Mouse (Mus musculus): Measurements from ENCODE around the gene Serpinb9d.
"Not testable (repeated sequence)": the region's sequence is repeated elsewhere in the genome, so short reads cannot be mapped to it uniquely, and the experiment has no call there.

The Serpinb9d gene

GRCm38 (mm10) chr13:33192659-33193058, at the start of gene Serpinb9d:
Serpinb9d (plus strand) TSS chr13:33192959.
- no peak for DNase-seq (ENCODE audit: low spot score)

DNA sequence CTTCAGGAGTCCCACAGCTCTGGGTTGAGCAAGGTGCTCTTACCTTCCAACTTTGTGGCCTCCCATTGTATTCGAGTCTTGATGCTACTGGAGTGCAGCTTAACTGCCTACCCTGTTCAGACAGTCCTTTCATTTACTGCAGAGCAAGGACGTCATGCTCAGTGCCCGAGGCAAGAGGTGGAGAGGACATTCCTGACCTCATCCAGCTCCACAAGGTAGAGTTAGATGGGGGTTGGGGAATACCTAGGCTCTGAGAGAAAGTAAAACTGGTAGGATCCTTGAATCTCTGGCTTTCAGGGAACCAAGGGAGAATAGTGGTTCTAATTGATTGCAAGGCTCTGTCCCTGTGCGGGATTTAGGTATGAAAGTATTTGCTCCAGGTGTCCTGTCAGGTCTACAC, 33.1 kb upstream of the Serpinb9d start, which contains the start of gene Serpinb9c:
Gene Serpinb9c, minus strand, starts transcription at position 101 of the 400 bp plus-strand sequence.
- no peak for DNase-seq (ENCODE audit: low spot score)

GRCm38 (mm10) chr13:33190486-33190885, 2.3 kb upstream of the Serpinb9d start:
- not testable (repeated sequence) for DNase-seq (ENCODE audit: low spot score)

- DNase-seq (ENCODE audit: low spot score), result no peak
These were observed 7.0 kb downstream of the Serpinb9d start for GRCm38 (mm10) chr13:33199740-33200139.

DNA sequence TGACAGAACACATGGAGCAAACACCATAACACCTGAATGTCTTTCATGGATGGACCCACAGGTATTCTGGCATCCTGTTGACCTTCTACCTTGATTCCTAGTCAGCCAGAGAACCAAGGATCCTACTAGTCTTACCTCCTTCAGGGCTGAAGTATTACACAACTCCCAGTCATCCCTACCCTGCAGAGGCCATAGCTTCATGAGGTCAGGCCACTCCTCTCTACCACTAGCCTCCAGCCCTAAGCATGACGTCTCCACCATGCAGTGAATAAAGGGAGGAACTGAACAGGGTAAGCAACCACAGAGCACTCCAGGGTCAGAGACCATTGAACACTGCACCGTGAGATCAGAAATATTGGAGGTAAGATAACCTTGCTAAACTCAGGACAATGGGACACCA, 56.6 kb downstream of the Serpinb9d start, which contains the start of gene Serpinb9e:
Gene Serpinb9e, plus strand, starts transcription at position 301 of the 400 bp plus-strand sequence.
- DNase-seq (ENCODE audit: low spot score), result not testable (repeated sequence)

Data from left cerebral cortex, adult 11 months (tissue).